Mouse (Mus musculus) MEL (cell line): ENCODE data around the gene Trpt1. TPM values are rescaled to one million over a fixed set of nuclear protein-coding genes. Genes with fewer than 3 reads are reported as not detected.

Experiments
- DNase-seq: peaks from one replicate; pipeline ENCODE4 v3.0.0; 2011; ENCODE audit warnings: low read depth, low spot score
- H3K27ac ChIP-seq: 2 replicates; pipeline ENCODE4 v1.5.1; 2012; ENCODE audit warnings: low read depth, mild to moderate bottlenecking, control low read depth, low read length, moderate library complexity; ENCODE audit not compliant: control insufficient read depth
- H3K27me3 ChIP-seq, 2 experiments: fragments of 150-350 bp in 1 of 2; sonication (generic) in 1 of 2; 2 replicates each; pipeline ENCODE4 v1.6.1; 2012; ENCODE audit warnings: low read length in 2 of 2, mild to moderate bottlenecking in 2 of 2, improper control_type of control experiment in 1 of 2, moderate library complexity in 1 of 2; ENCODE audit not compliant: insufficient read depth in 2 of 2, control insufficient read depth in 1 of 2
- H3K36me3 ChIP-seq, 2 experiments: 2 replicates each; pipeline ENCODE4 v1.6.1; 2012 to 2014; ENCODE audit warnings: low read length in 2 of 2, improper control_type of control experiment in 1 of 2, inconsistent platforms in 1 of 2, mild to moderate bottlenecking in 1 of 2; ENCODE audit not compliant: insufficient read depth in 2 of 2, control insufficient read depth in 1 of 2
- H3K4me1 ChIP-seq, 2 experiments: fragments of 150-350 bp in 1 of 2; sonication (generic) in 1 of 2; 2 replicates each; pipeline ENCODE4 v1.6.1; 2012; ENCODE audit warnings: low read length in 2 of 2, improper control_type of control experiment in 1 of 2, mild to moderate bottlenecking in 1 of 2; ENCODE audit not compliant: insufficient read depth in 2 of 2, control insufficient read depth in 1 of 2
- H3K4me3 ChIP-seq, 2 experiments: fragments of 150-350 bp in 1 of 2; sonication (generic) in 1 of 2; 2 replicates each; pipeline ENCODE4 v1.5.1; 2012; ENCODE audit warnings: low read depth in 2 of 2, low read length in 2 of 2, mild to moderate bottlenecking in 2 of 2, moderate library complexity in 2 of 2, control low read depth in 1 of 2, improper control_type of control experiment in 1 of 2; ENCODE audit not compliant: control insufficient read depth in 1 of 2, insufficient read depth in 1 of 2
- H3K79me2 ChIP-seq: 2 replicates; pipeline ENCODE4 v1.6.1; 2012; ENCODE audit warnings: mild to moderate bottlenecking, low read length, moderate library complexity; ENCODE audit not compliant: control insufficient read depth, poor library complexity, insufficient read depth
- H3K9ac ChIP-seq: 2 replicates; pipeline ENCODE4 v1.6.1; 2012; ENCODE audit warnings: low read depth, mild to moderate bottlenecking, control low read depth, low read length, moderate library complexity; ENCODE audit not compliant: control insufficient read depth, poor library complexity, severe bottlenecking
- H3K9me3 ChIP-seq: fragments of 150-350 bp; sonication (generic); replicated peaks from 2 replicates; pipeline ENCODE4 v1.6.1; 2012; ENCODE audit warnings: mild to moderate bottlenecking, low read length, improper control_type of control experiment, moderate library complexity; ENCODE audit not compliant: insufficient read depth
- CTCF ChIP-seq, 3 experiments: IDR thresholded peaks in 2 of 3; conservative IDR thresholded peaks in 1 of 3; 2 replicates each; pipeline ENCODE4 v1.5.1; 2011 to 2012; ENCODE audit warnings: low read length in 3 of 3, low read depth in 2 of 3, mild to moderate bottlenecking in 2 of 3, improper control_type of control experiment in 1 of 3, inconsistent platforms in 1 of 3, mixed read lengths in 1 of 3, moderate library complexity in 1 of 3; ENCODE audit not compliant: control insufficient read depth in 1 of 3, insufficient read depth in 1 of 3, poor library complexity in 1 of 3, severe bottlenecking in 1 of 3
- E2F4 ChIP-seq: IDR thresholded peaks from 2 replicates; pipeline ENCODE4 v1.6.1; 2011; ENCODE audit warnings: low read depth, low read length, improper control_type of control experiment, borderline replicate concordance
- ELF1 ChIP-seq: IDR thresholded peaks from 2 replicates; pipeline ENCODE4 v1.6.1; 2014; ENCODE audit warnings: low read depth, mild to moderate bottlenecking, inconsistent platforms, low read length, improper control_type of control experiment, moderate library complexity
- ETS1 ChIP-seq: IDR thresholded peaks from 2 replicates; pipeline ENCODE4 v1.6.1; 2012; ENCODE audit warnings: low read depth, mild to moderate bottlenecking, inconsistent platforms, low read length, improper control_type of control experiment, moderate library complexity
- HCFC1 ChIP-seq: IDR thresholded peaks from 2 replicates; pipeline ENCODE4 v1.6.1; 2012; ENCODE audit warnings: low read depth, mild to moderate bottlenecking, inconsistent platforms, low read length, improper control_type of control experiment, moderate library complexity
- JUND ChIP-seq: IDR thresholded peaks from 2 replicates; pipeline ENCODE4 v1.6.1; 2011; ENCODE audit warnings: low read depth, mild to moderate bottlenecking, improper control_type of control experiment, low read length
- KAT2A ChIP-seq: conservative IDR thresholded peaks from 2 replicates; pipeline ENCODE4 v1.6.1; 2012; ENCODE audit warnings: low read depth, low read length, improper control_type of control experiment, inconsistent platforms
- MAFK ChIP-seq: IDR thresholded peaks from 2 replicates; pipeline ENCODE4 v1.6.1; 2011; ENCODE audit warnings: low read depth, mild to moderate bottlenecking, low read length, improper control_type of control experiment, borderline replicate concordance
- MAX ChIP-seq: IDR thresholded peaks from 2 replicates; pipeline ENCODE4 v1.6.1; 2011; ENCODE audit warnings: low read length, improper control_type of control experiment
- MAZ ChIP-seq: IDR thresholded peaks from 2 replicates; pipeline ENCODE4 v1.6.1; 2012; ENCODE audit warnings: low read depth, mild to moderate bottlenecking, inconsistent platforms, low read length, improper control_type of control experiment
- MXI1 ChIP-seq: IDR thresholded peaks from 2 replicates; pipeline ENCODE4 v1.6.1; 2011; ENCODE audit warnings: mild to moderate bottlenecking, low read depth, low read length, improper control_type of control experiment
- MYB ChIP-seq: IDR thresholded peaks from 2 replicates; pipeline ENCODE4 v1.6.1; 2011; ENCODE audit warnings: mild to moderate bottlenecking, low read depth, low read length, improper control_type of control experiment
- NELFE ChIP-seq: IDR thresholded peaks from 2 replicates; pipeline ENCODE4 v1.6.1; 2011; ENCODE audit warnings: low read depth, low read length, improper control_type of control experiment
- POLR2A ChIP-seq, 2 experiments: IDR thresholded peaks; 2 replicates each; pipeline ENCODE4 v1.6.1; 2011 to 2012; ENCODE audit warnings: low read length in 2 of 2, mild to moderate bottlenecking in 2 of 2, control low read depth in 1 of 2, improper control_type of control experiment in 1 of 2, low read depth in 1 of 2, moderate library complexity in 1 of 2; ENCODE audit not compliant: control insufficient read depth in 1 of 2, insufficient read depth in 1 of 2, poor library complexity in 1 of 2
- POLR2AphosphoS2 ChIP-seq: IDR thresholded peaks from 2 replicates; pipeline ENCODE4 v1.6.1; 2011; ENCODE audit warnings: low read length, improper control_type of control experiment
- RCOR1 ChIP-seq: IDR thresholded peaks from 2 replicates; pipeline ENCODE4 v1.6.1; 2012; ENCODE audit warnings: low read depth, mild to moderate bottlenecking, inconsistent platforms, low read length, improper control_type of control experiment
- SIN3A ChIP-seq: IDR thresholded peaks from 2 replicates; pipeline ENCODE4 v1.6.1; 2012; ENCODE audit warnings: low read length, improper control_type of control experiment, inconsistent platforms
- TAL1 ChIP-seq: IDR thresholded peaks from 2 replicates; pipeline ENCODE4 v1.6.1; 2012; ENCODE audit warnings: mild to moderate bottlenecking, inconsistent platforms, low read length, moderate library complexity, mixed read lengths
- TBP ChIP-seq: IDR thresholded peaks from 2 replicates; pipeline ENCODE4 v1.8.0; 2011; ENCODE audit warnings: low read depth, low read length, improper control_type of control experiment
- TCF12 ChIP-seq: IDR thresholded peaks from 2 replicates; pipeline ENCODE4 v1.6.1; 2014; ENCODE audit warnings: low read depth, mild to moderate bottlenecking, inconsistent platforms, low read length, improper control_type of control experiment, moderate library complexity
- UBTF ChIP-seq: IDR thresholded peaks from 2 replicates; pipeline ENCODE4 v1.6.1; 2012; ENCODE audit warnings: low read depth, mild to moderate bottlenecking, inconsistent platforms, low read length, improper control_type of control experiment, moderate library complexity, borderline replicate concordance; ENCODE audit not compliant: insufficient read depth
- USF2 ChIP-seq, 2 experiments: IDR thresholded peaks; 2 replicates each; pipeline ENCODE4 v1.6.1; 2011 to 2012; ENCODE audit warnings: improper control_type of control experiment in 2 of 2, low read length in 2 of 2, borderline replicate concordance in 1 of 2, inconsistent platforms in 1 of 2, low read depth in 1 of 2, mild to moderate bottlenecking in 1 of 2; ENCODE audit not compliant: insufficient read depth in 1 of 2
- ZC3H11A ChIP-seq: IDR thresholded peaks from 2 replicates; pipeline ENCODE4 v1.6.1; 2012; ENCODE audit warnings: low read depth, mild to moderate bottlenecking, inconsistent platforms, low read length, improper control_type of control experiment
- polyA plus RNA-seq, 2 experiments: library from polyadenylated mRNA; stranded (reverse) in 1 of 2; unstranded in 1 of 2; fragments of >175 nt in 1 of 2; fragments of >200 nt in 1 of 2; gene quantifications; 2 replicates each; pipeline versions ENCODE4 v1.2.1 to v1.2.4; 2012; ENCODE audit warnings: low replicate concordance in 2 of 2, low read depth in 1 of 2; ENCODE audit not compliant: insufficient read length in 2 of 2, insufficient read depth in 1 of 2, missing spikeins in 1 of 2
- total RNA-seq: library from RNA; depleted of rRNA; stranded (reverse); fragments of 300-350 nt; gene quantifications from 2 replicates; pipeline ENCODE4 v1.2.3, GENCODE M21; 2012; rRNA removed

Trpt1 gene
- 1.2 and 1.8 TPM in 2 replicates for total RNA-seq
- 1 to 10 TPM in 1 of 2 experiments, not detected in 1; 2.3 TPM for polyA plus RNA-seq

GRCm38 (mm10) chr19:6996006-6996405 is at the start of gene Trpt1, which contains the start of gene Nudt22:
Trpt1 (plus strand) TSS chr19:6996131.
Nudt22 (minus strand) TSS chr19:6996117.
- TF ChIP-seq TAL1, result no peak
- no peak for TF ChIP-seq UBTF
- TF ChIP-seq TBP, result no peak
- peak; percentile 56; the same call in 1 of the 2 replicates for TF ChIP-seq SIN3A
- peak; percentile 58 for TF ChIP-seq MXI1
- TF ChIP-seq MAZ, result peak; percentile 20; the same call in 1 of the 2 replicates
- TF ChIP-seq MAX, result 0 out of 2 replicates have a peak, but pooled peaks have one; percentile 16
- TF ChIP-seq TCF12, result peak; percentile 47; the same call in 1 of the 2 replicates
- TF ChIP-seq NELFE, result peak; percentile 61
- TF ChIP-seq HCFC1, result peak; percentile 65; the same call in 1 of the 2 replicates
- no peak for TF ChIP-seq JUND
- TF ChIP-seq USF2 (IDR thresholded peaks at IDR 0.05; ENCODE audit: borderline replicate concordance in 1 of 2, insufficient read depth in 1 of 2, low read depth in 1 of 2, low read length in 2 of 2), result no peak
- peak; percentile 71 for TF ChIP-seq ELF1
- TF ChIP-seq POLR2AphosphoS2, result peak; percentile 58; the same call in 1 of the 2 replicates
- peak; percentile 59 to 68; a peak in 3 of 4 replicates for TF ChIP-seq POLR2A (IDR thresholded peaks at IDR 0.05; ENCODE audit: control insufficient read depth in 1 of 2, insufficient read depth in 1 of 2, low read depth in 1 of 2, low read length in 2 of 2, poor library complexity in 1 of 2)
- TF ChIP-seq E2F4, result no peak
- TF ChIP-seq ETS1, result no peak
- H3K36me3 ChIP-seq, result peaks cover 2 to 3% of the 10 kb centered on the region in 2 experiments; a peak in 1 of 4 replicates
- peak within 1 kb of the TSS; percentile 78 for H3K9ac ChIP-seq
- H3K27me3 ChIP-seq, result no peaks in the 10 kb centered on the region
- peak within 1 kb of the TSS; percentile 63 to 89 for H3K4me3 ChIP-seq
- H3K27ac ChIP-seq, result peak within 1 kb of the TSS; percentile 45
- peak; percentile 94 for DNase-seq
- H3K79me2 ChIP-seq, result peaks cover 4% of the 10 kb centered on the region; the same call in 1 of the 2 replicates
- H3K4me1 ChIP-seq, result peaks cover 2 to 22% of the 10 kb centered on the region in 2 experiments; a peak in 3 of 4 replicates
- no peaks in the 10 kb centered on the region for H3K9me3 ChIP-seq

- no peak for DNase-seq
- no peak overlapping the region for H3K4me3 ChIP-seq
- no peak overlapping the region for H3K27ac ChIP-seq
- H3K9ac ChIP-seq, result no peak overlapping the region
- peaks cover 0 to 4% of the 10 kb centered on the region in 2 experiments; a peak in 1 of 4 replicates for H3K36me3 ChIP-seq
- H3K27me3 ChIP-seq, result no peaks in the 10 kb centered on the region
- peaks cover 3% of the 10 kb centered on the region; the same call in 1 of the 2 replicates for H3K79me2 ChIP-seq
- H3K4me1 ChIP-seq, result peaks cover 0 to 9% of the 10 kb centered on the region in 2 experiments; a peak in 2 of 4 replicates
- TF ChIP-seq KAT2A (no peak), RCOR1 (no peak), MYB (no peak), CTCF (IDR thresholded peaks at IDR 0.05 in 2 of 3, conservative IDR thresholded peaks at IDR 0.05 in 1 of 3; ENCODE audit: control insufficient read depth in 1 of 3, insufficient read depth in 1 of 3, low read depth in 2 of 3, low read length in 3 of 3, poor library complexity in 1 of 3, severe bottlenecking in 1 of 3) (no peak), MXI1 (no peak), UBTF (no peak), JUND (no peak), MAZ (no peak), MAFK (no peak), ZC3H11A (no peak)
- H3K9me3 ChIP-seq, result no peaks in the 10 kb centered on the region
Observed at GRCm38 (mm10) chr19:6947742-6948141, 48.2 kb upstream of the Trpt1 start.
